Mouse (Mus musculus) thymus, postnatal 36 days (tissue): ENCODE data around the gene Vmn1r35.
"Not testable (repeated sequence)": the region's sequence is repeated elsewhere in the genome, so short reads cannot be mapped to it uniquely, and the experiment has no call there.

ENCODE experiments used
- DNase-seq, 2 experiments: peaks; one replicate each; pipeline ENCODE4 v3.0.0; 2022; ENCODE audit warnings: mixed read lengths in 2 of 2

The Vmn1r35 gene

GRCm38 (mm10) chr6:66685806-66686205 is at the start of gene Vmn1r35:
Vmn1r35 (minus strand) TSS chr6:66685906.
- DNase-seq, result no peak

GRCm38 (mm10) chr6:66729082-66729481 is 43.4 kb upstream of the Vmn1r35 start, which contains the start of gene Vmn1r37:
Vmn1r37 (plus strand) TSS chr6:66729382.
- DNase-seq, result not testable (repeated sequence)

- not testable (repeated sequence) for DNase-seq
These were observed 33.4 kb upstream of the Vmn1r35 start, which contains the start of gene Vmn1r36 for GRCm38 (mm10) chr6:66719068-66719467. Vmn1r36 (minus strand) TSS chr6:66719168.

GRCm38 (mm10) chr6:66713854-66714253 is 28.1 kb upstream of the Vmn1r35 start:
- no peak for DNase-seq

GRCm38 (mm10) chr6:66708901-66709300 is 23.2 kb upstream of the Vmn1r35 start:
- DNase-seq, result no peak

GRCm38 (mm10) chr6:66643779-66644178 is 41.9 kb downstream of the Vmn1r35 start, which contains the start of gene Vmn1r34:
Vmn1r34 (minus strand) TSS chr6:66643879.
- no peak for DNase-seq
